Mouse (Mus musculus): ENCODE results near the gene Efhc1.

- TF ChIP-seq CTCF (IDR thresholded peaks at IDR 0.05; ENCODE audit: borderline replicate concordance, extremely low read depth, insufficient read depth, insufficient read length) (no peak), POLR2A (IDR thresholded peaks at IDR 0.05; ENCODE audit: borderline replicate concordance, extremely low read depth, insufficient read depth, insufficient read length, poor library complexity, severe bottlenecking) (no peak)
Measured at GRCm38 (mm10) chr1:20951799-20952198, 373 bp downstream of the Efhc1 start.

Measured in brain, embryonic 14.5 days (tissue).